ENCODE assay signal across 9 mouse cellular contexts in the genomic region with DNA sequence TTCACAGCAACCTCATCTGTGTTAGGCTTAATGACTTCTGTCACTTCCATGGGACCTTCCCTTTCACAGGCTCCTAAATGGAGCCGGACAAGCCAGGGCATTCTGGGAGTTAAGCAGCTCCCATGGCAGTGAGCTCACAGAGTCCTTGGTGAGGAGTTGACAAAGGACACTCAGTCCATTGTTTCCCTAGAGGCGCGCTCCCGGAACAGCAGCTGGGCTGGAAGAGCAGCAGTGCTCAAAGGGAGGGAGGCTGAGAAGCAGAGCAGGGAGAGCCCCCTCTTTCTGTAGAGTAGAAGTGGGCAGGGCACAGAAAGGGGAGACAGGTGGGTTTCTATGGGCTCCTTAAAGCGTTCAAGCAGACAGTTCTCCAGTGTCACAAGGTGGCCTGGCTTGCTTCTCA.
DNase-seq lines count a peak whose midpoint lies in the region; ATAC-seq and TF ChIP-seq lines count a peak whose summit lies in the region.
"Had no signal": no experiment of that assay in that cellular context is flagged by ENCODE, and none has a peak within 500 bp of the region (broad histone marks: within the 10 kb centered on the region; RNA-seq: fewer than 3 reads in every experiment).

No protein-coding gene starts in this region.

- no peak overlapping the region for H3K4me3 ChIP-seq in heart, postnatal 0 days (ENCODE audit: low read depth, low read length)
- H3K4me3 ChIP-seq in limb, embryonic 10.5 days = no peak overlapping the region
- no peak overlapping the region for H3K4me3 ChIP-seq in cerebellum, adult 2 months (replicated peaks; ENCODE audit: insufficient read depth, low read depth, low read length)
- H3K4me3 ChIP-seq: stomach, embryonic 15.5 days had no signal

- 0 out of 2 replicates have a peak, but pooled peaks cover 3% of the 10 kb centered on the region for H3K4me1 ChIP-seq in heart, postnatal 0 days (ENCODE audit: control insufficient read depth, insufficient read depth)
- peaks cover 50% of the 10 kb centered on the region for H3K4me1 ChIP-seq in limb, embryonic 10.5 days
- peaks cover 10% of the 10 kb centered on the region for H3K4me1 ChIP-seq in cerebellum, adult 2 months (ENCODE audit: control insufficient read depth, insufficient read depth, low read length)

- no peaks in the 10 kb centered on the region for H3K9me3 ChIP-seq in heart, postnatal 0 days (replicated peaks; ENCODE audit: control insufficient read depth, low read length)
- no peaks in the 10 kb centered on the region for H3K9me3 ChIP-seq in limb, embryonic 10.5 days (replicated peaks)
- H3K9me3 ChIP-seq: stomach, embryonic 15.5 days had no signal

- whole genome bisulfite sequencing in heart, postnatal 0 days = 30% methylated on average over 5 of the region's 5 CpGs
- WGBS in limb, embryonic 10.5 days = 56% methylated on average over 5 of the region's 5 CpGs
- 87% methylated on average over 5 of the region's 5 CpGs for WGBS in cerebellum, adult 2 months

- TF ChIP-seq EP300 in heart, postnatal 0 days (IDR thresholded peaks at IDR 0.05; ENCODE audit: low read depth) = no peak

- no peaks in the 10 kb centered on the region for H3K27me3 ChIP-seq in heart, postnatal 0 days (ENCODE audit: control insufficient read depth, insufficient read depth, low read length)
- H3K27me3 ChIP-seq in limb, embryonic 10.5 days (ENCODE audit: low read depth, poor library complexity, severe bottlenecking) = no peaks in the 10 kb centered on the region
- H3K27me3 ChIP-seq in cerebellum, adult 2 months (ENCODE audit: control insufficient read depth, insufficient read depth, low read length) = no peaks in the 10 kb centered on the region
- H3K27me3 ChIP-seq: stomach, embryonic 15.5 days had no signal

- TF ChIP-seq CTCF in heart, postnatal 0 days (IDR thresholded peaks at IDR 0.05; ENCODE audit: low read depth) = 0 out of 2 replicates have a peak, but pooled peaks have one; percentile 19
- TF ChIP-seq CTCF in cerebellum, adult 2 months (IDR thresholded peaks at IDR 0.05; ENCODE audit: borderline replicate concordance, insufficient read depth, low read depth, low read length) = no peak

- no peaks in the 10 kb centered on the region for H3K36me3 ChIP-seq in heart, postnatal 0 days (replicated peaks; ENCODE audit: control insufficient read depth, insufficient read depth, low read length)
- H3K36me3 ChIP-seq in limb, embryonic 10.5 days = no peaks in the 10 kb centered on the region
- H3K36me3 ChIP-seq: stomach, embryonic 15.5 days had no signal

- DNase-seq in heart, postnatal 0 days (ENCODE audit: low spot score) = no peak
- DNase-seq in heart, postnatal 14 days = no peak
- peak; percentile 40 for DNase-seq in testis, postnatal 14 days (ENCODE audit: low spot score)
- no peak for DNase-seq in testis, postnatal 10 days (ENCODE audit: low spot score)
- no peak for DNase-seq in limb, embryonic 10.5 days (ENCODE audit: low spot score)
- no peak for DNase-seq in gastrocnemius, adult 18-20 months (ENCODE audit: low spot score)
- DNase-seq in cerebellum, adult 2 months = no peak

- ATAC-seq in heart, postnatal 0 days (ENCODE audit: insufficient read depth, low read depth) = no peak
- ATAC-seq in activated CD4-positive, CD25-positive, alpha-beta regulatory T cell, adult 4 months = no peak

- H3K27ac ChIP-seq in heart, postnatal 0 days (ENCODE audit: low read depth) = no peak overlapping the region; the same call in 1 of the 2 replicates
- H3K27ac ChIP-seq in limb, embryonic 10.5 days = peak overlapping the region; percentile 82
- H3K27ac ChIP-seq in cerebellum, adult 2 months (ENCODE audit: insufficient read depth, low read length) = no peak overlapping the region
- H3K27ac ChIP-seq: stomach, embryonic 15.5 days had no signal

- no peak for TF ChIP-seq POLR2A in cerebellum, adult 2 months (IDR thresholded peaks at IDR 0.05; ENCODE audit: borderline replicate concordance, insufficient read depth, low read length)

- intact Hi-C loops in heart, postnatal 14 days (cut with DNase I) = loop anchor here (2.0 to 5.0 kb wide), 3 partner anchors 67 to 219 kb away; no protein-coding TSS in a partner anchor

- no peak overlapping the region for H3K4me2 ChIP-seq in heart, postnatal 0 days (ENCODE audit: low read depth, low read length)
- H3K4me2 ChIP-seq: stomach, embryonic 15.5 days had no signal

- no peak overlapping the region for H3K9ac ChIP-seq in heart, postnatal 0 days (replicated peaks; ENCODE audit: low read depth, low read length)
- H3K9ac ChIP-seq: stomach, embryonic 15.5 days had no signal
